Mouse (Mus musculus) heart, postnatal 0 days (tissue): ENCODE data around the gene Gm37240. TPM values are rescaled to one million over a fixed set of nuclear protein-coding genes. Genes with fewer than 3 reads are reported as not detected.

ENCODE experiments used
- ATAC-seq: fragments of 200-750 bp; cut with Nextera tagmentation; 2 replicates; pipeline ENCODE4 v1.8.0; 2017; ENCODE audit warnings: low read depth, moderate number of reproducible peaks, moderate library complexity; ENCODE audit not compliant: insufficient read depth
- DNase-seq: peaks from one replicate; pipeline ENCODE4 v3.0.0-alpha.2; 2016; ENCODE audit warnings: low spot score
- H3K27ac ChIP-seq: fragments of 300-500 bp; sonication (generic); 2 replicates; pipeline ENCODE4 v1.5.1; 2014; ENCODE audit warnings: low read depth, mild to moderate bottlenecking
- H3K27me3 ChIP-seq: fragments of 300-500 bp; sonication (generic); 2 replicates; pipeline ENCODE4 v1.6.1; 2014; ENCODE audit warnings: low read length, mixed read lengths; ENCODE audit not compliant: control insufficient read depth, insufficient read depth
- H3K36me3 ChIP-seq: fragments of 300-500 bp; sonication (generic); replicated peaks from 2 replicates; pipeline ENCODE4 v1.6.1; 2014; ENCODE audit warnings: low read length, mixed read lengths; ENCODE audit not compliant: control insufficient read depth, insufficient read depth
- H3K4me1 ChIP-seq: fragments of 300-500 bp; sonication (generic); 2 replicates; pipeline ENCODE4 v1.6.1; 2014; ENCODE audit warnings: antibody characterized with exemption; ENCODE audit not compliant: control insufficient read depth, insufficient read depth
- H3K4me2 ChIP-seq: fragments of 300-500 bp; sonication (generic); 2 replicates; pipeline ENCODE4 v1.6.1; 2014; ENCODE audit warnings: low read depth, mild to moderate bottlenecking, low read length, moderate library complexity
- H3K4me3 ChIP-seq: fragments of 300-500 bp; sonication (generic); 2 replicates; pipeline ENCODE4 v1.5.1; 2014; ENCODE audit warnings: low read depth, low read length
- H3K9ac ChIP-seq: fragments of 300-500 bp; sonication (generic); replicated peaks from 2 replicates; pipeline ENCODE4 v1.6.1; 2014; ENCODE audit warnings: low read depth, low read length, mixed read lengths
- H3K9me3 ChIP-seq: fragments of 300-500 bp; sonication (generic); replicated peaks from 2 replicates; pipeline ENCODE4 v1.6.1; 2016; ENCODE audit warnings: low read length; ENCODE audit not compliant: control insufficient read depth
- CTCF ChIP-seq: IDR thresholded peaks from 2 replicates; pipeline ENCODE4 v1.5.1; 2016; ENCODE audit warnings: antibody characterized with exemption, control low read depth, low read depth
- EP300 ChIP-seq: IDR thresholded peaks from 2 replicates; pipeline ENCODE4 v1.6.1; 2016; ENCODE audit warnings: antibody characterized with exemption, low read depth
- WGBS: fragments of 180-500 bp; shearing (Covaris S2); extraction: QIAGEN DNeasy Blood & Tissue Kit; methylation state at CpG from one replicate; pipeline ENCODE4 v1.1.7; 2014; 5-methylcytosine and 5-hydroxymethylcytosine counted together
- polyA plus RNA-seq: library from polyadenylated mRNA; unstranded; fragments of >200 nt; fragmentation: Nextera tagmentation; extraction: Ambion mirVana; gene quantifications from 2 replicates; pipeline ENCODE4 v1.2.1, GENCODE M21; 2015
- total RNA-seq: library from RNA; depleted of rRNA; stranded (reverse); fragments of >200 nt; gene quantifications from 2 replicates; pipeline ENCODE4 v1.2.3, GENCODE M21; 2014; ENCODE audit warnings: low replicate concordance

Gene Gm37240
- total and polyA plus RNA-seq, 2 experiments from 2014 or later: 21.7 to 72.1 TPM

GRCm38 (mm10) chr3:85858140-85859135 lies 28.9 kb downstream of the Gm37240 start:
- 24% methylated on average over 11 of the region's 11 CpGs for WGBS
- Histone ChIP-seq H3K27ac (peak overlapping the region; percentile 93), H3K9me3 (no peaks in the 10 kb centered on the region), H3K4me1 (peaks cover 31% of the 10 kb centered on the region), H3K27me3 (no peaks in the 10 kb centered on the region), H3K9ac (no peak overlapping the region), H3K4me2 (peak overlapping the region; percentile 41), H3K4me3 (no peak overlapping the region), H3K36me3 (no peaks in the 10 kb centered on the region)
- peak; percentile 89 for ATAC-seq
- no peak for TF ChIP-seq CTCF
- peak; percentile 90 for DNase-seq

GRCm38 (mm10) chr3:85857083-85857482 lies 30.2 kb downstream of the Gm37240 start:
- WGBS: 18% methylated on average over 4 of the region's 4 CpGs
- no peaks in the 10 kb centered on the region for H3K36me3 ChIP-seq
- DNase-seq (peak; percentile 13), ATAC-seq (no peak)
- H3K4me1 ChIP-seq: peaks cover 26% of the 10 kb centered on the region
- no peaks in the 10 kb centered on the region for H3K9me3 ChIP-seq
- TF ChIP-seq EP300: no peak
- TF ChIP-seq CTCF: no peak
- H3K4me2 ChIP-seq: no peak overlapping the region
- no peak overlapping the region for H3K4me3 ChIP-seq
- no peak overlapping the region for H3K9ac ChIP-seq
- peak overlapping the region; percentile 93 for H3K27ac ChIP-seq
- H3K27me3 ChIP-seq: no peaks in the 10 kb centered on the region

- Histone ChIP-seq H3K4me1 (peaks cover 19% of the 10 kb centered on the region), H3K9ac (no peak overlapping the region), H3K27ac (no peak overlapping the region), H3K4me2 (no peak overlapping the region), H3K27me3 (no peaks in the 10 kb centered on the region), H3K9me3 (no peaks in the 10 kb centered on the region), H3K36me3 (no peaks in the 10 kb centered on the region), H3K4me3 (no peak overlapping the region)
- ATAC-seq (no peak), DNase-seq (no peak)
- TF ChIP-seq EP300: no peak
- TF ChIP-seq CTCF: no peak
- 77% methylated on average over 5 of the region's 5 CpGs for WGBS
These were observed 31.4 kb downstream of the Gm37240 start for GRCm38 (mm10) chr3:85855947-85856346.

GRCm38 (mm10) chr3:85855043-85855442 lies 32.3 kb downstream of the Gm37240 start:
- 88% methylated on average over 3 of the region's 3 CpGs for WGBS
- Histone ChIP-seq H3K9ac (no peak overlapping the region), H3K9me3 (no peaks in the 10 kb centered on the region), H3K27me3 (no peaks in the 10 kb centered on the region), H3K4me1 (peaks cover 25% of the 10 kb centered on the region), H3K4me3 (no peak overlapping the region), H3K4me2 (no peak overlapping the region), H3K27ac (no peak overlapping the region), H3K36me3 (no peaks in the 10 kb centered on the region)
- TF ChIP-seq EP300 (no peak), CTCF (no peak)
- no peak for DNase-seq
- ATAC-seq: no peak

- ATAC-seq: no peak
- H3K4me2 ChIP-seq: no peak overlapping the region
- H3K9ac ChIP-seq: no peak overlapping the region
- H3K9me3 ChIP-seq: no peaks in the 10 kb centered on the region
- 91% methylated on average over 6 of the region's 6 CpGs for WGBS
- no peak overlapping the region for H3K27ac ChIP-seq
- TF ChIP-seq CTCF (no peak), EP300 (no peak)
- H3K4me3 ChIP-seq: no peak overlapping the region
- no peaks in the 10 kb centered on the region for H3K36me3 ChIP-seq
- DNase-seq: no peak
- no peaks in the 10 kb centered on the region for H3K27me3 ChIP-seq
- H3K4me1 ChIP-seq: peaks cover 25% of the 10 kb centered on the region
These were observed 33.2 kb downstream of the Gm37240 start for GRCm38 (mm10) chr3:85854143-85854542.

GRCm38 (mm10) chr3:85853715-85854114 lies 33.6 kb downstream of the Gm37240 start:
- Histone ChIP-seq H3K4me2 (no peak overlapping the region), H3K9ac (no peak overlapping the region), H3K4me1 (peaks cover 25% of the 10 kb centered on the region), H3K27ac (no peak overlapping the region), H3K4me3 (no peak overlapping the region), H3K36me3 (no peaks in the 10 kb centered on the region), H3K9me3 (no peaks in the 10 kb centered on the region), H3K27me3 (no peaks in the 10 kb centered on the region)
- no peak for DNase-seq
- WGBS: 54% methylated on average over 4 of the region's 4 CpGs
- ATAC-seq: no peak
- TF ChIP-seq CTCF: no peak
- TF ChIP-seq EP300: no peak
